Mouse (Mus musculus) hematopoietic stem cell, adult 5-6 weeks (primary cell): ENCODE results near the gene Sptbn2. TPM values are rescaled to one million over a fixed set of nuclear protein-coding genes. Genes with fewer than 3 reads are reported as not detected.

Source experiments
- ATAC-seq, 2 experiments: fragments of 125-278 bp in 1 of 2; replicated peaks in 1 of 2; 2 replicates each; pipeline ENCODE4 v1.8.0; 2016 to 2017; ENCODE audit warnings: inconsistent platforms in 2 of 2, mild to moderate bottlenecking in 2 of 2, moderate number of reproducible peaks in 2 of 2, low read depth in 1 of 2, moderate TSS enrichment in 1 of 2; ENCODE audit not compliant: low FRiP score in 2 of 2, poor library complexity in 2 of 2, severe bottlenecking in 2 of 2, insufficient read depth in 1 of 2, low TSS enrichment in 1 of 2
- total RNA-seq: library from RNA; stranded (forward); fragments of 172-1452, 232-1000 nt; gene quantifications from 2 replicates; pipeline ENCODE4 v1.2.3, GENCODE M21; 2017

Gene Sptbn2
- total RNA-seq, 1 experiment from 2014 or later = 0.20 TPM

DNA sequence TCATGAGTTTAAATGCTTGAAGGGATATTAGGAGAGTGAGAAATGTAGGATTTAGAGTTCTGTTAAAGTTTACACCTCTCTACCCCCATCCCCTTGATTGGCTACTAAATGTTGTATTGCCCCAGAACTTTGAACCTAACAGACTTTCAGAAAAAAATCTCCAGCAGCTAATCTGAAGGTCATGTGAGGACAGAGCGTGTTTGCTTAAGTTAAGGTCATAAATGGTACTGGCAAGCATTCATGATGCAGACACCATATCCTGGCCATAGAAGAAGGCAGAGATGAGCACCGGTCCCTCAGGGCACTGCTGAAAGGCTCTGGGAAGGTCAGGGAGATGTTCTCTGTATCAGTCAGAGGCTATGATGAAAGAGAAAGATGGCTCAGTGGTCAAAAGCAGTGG is 6.3 kb downstream of the Sptbn2 start:
- ATAC-seq = no peak

DNA sequence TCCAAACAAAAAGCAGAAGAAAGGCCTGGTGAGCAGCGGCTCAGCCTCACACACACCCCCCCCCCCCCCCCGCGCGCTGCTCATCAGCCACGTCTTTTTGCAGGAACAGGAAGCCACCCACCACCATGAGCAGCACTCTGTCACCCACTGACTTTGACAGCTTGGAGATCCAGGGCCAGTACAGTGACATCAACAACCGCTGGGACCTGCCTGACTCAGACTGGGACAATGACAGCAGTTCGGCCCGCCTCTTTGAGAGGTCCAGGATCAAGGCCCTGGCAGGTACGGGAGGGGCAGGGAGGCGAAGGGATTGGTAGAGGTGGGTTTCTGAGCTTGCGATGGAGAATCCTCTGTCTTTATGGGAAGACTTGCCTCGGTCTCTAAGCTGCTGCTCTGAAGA is 7.7 kb downstream of the Sptbn2 start:
- ATAC-seq = peak; percentile 33 to 68; a peak in 2 of 4 replicates

DNA sequence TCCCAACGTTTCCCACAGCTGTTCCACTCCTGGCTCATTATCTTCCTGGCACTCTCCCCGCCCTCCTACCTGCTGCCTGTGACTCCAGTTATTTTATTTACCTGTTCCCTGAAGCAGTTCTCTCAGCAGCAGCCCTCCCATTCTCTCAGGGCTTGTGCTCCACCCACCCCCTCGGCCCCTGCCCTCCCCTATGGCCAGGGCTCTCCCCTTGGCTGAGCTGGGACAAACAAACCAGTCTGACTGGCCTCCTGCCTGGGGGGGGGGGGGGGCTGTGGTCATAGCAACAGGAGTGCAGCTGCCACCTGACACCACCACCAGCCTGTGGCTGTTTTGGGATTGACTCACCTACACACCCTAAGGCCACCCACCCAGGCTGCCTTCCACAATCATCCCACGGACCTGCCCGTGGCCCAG is 8.4 kb downstream of the Sptbn2 start:
- ATAC-seq = no peak

GRCm38 (mm10) chr19:4720112-4720511 is 9.1 kb downstream of the Sptbn2 start:
- no peak for ATAC-seq

GRCm38 (mm10) chr19:4720671-4721244 is 9.8 kb downstream of the Sptbn2 start:
- ATAC-seq = no peak

DNA sequence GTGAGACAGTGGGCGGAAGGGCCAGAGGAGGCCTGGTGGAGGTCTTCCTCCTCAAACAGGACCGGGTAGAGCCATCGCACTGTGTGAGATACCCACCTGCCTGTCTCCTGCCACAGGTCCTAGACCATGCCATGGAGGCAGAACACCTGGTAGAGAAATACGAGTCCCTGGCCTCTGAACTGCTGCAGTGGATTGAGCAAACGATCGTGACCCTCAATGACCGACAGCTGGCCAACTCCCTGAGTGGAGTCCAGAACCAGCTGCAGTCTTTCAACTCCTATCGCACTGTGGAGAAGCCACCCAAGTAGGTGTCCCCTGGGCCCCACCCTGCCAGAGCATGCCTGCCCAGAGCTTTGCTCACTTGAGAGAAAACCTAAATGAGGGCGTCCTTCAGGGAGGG is 18.2 kb downstream of the Sptbn2 start:
- ATAC-seq = no peak

DNA sequence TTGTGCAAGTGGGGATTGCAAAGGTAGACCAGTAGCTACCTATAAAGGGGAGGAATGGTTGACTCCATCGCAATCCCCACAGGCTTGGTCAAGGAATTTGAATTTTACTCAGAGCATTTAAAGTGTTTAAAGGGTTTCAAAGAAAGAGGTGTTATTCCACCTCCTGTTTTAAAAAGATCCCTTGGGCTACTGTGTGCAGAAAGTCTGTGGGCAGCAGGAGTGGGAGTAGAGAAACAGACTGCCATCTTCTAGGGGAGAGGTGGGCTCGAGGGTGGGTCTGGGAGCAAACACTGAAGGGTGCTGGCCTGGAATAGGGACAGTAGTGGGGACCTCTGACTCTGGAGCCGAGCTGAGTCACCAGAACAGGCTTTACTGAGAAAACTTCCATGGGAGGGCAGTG is 22.1 kb downstream of the Sptbn2 start:
- no peak for ATAC-seq

DNA sequence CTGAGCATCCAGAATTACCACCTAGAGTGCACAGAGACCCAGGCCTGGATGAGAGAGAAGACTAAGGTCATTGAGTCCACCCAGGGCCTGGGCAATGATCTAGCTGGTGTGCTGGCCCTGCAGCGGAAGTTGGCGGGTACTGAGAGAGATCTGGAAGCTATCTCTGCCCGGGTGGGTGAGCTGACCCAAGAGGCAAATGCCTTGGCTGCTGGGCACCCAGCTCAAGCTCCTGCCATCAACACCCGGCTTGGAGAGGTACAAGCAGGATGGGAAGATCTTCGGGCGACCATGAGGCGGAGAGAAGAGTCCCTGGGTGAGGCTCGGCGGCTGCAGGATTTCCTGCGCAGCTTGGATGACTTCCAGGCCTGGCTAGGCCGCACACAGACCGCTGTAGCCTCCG is 26.9 kb downstream of the Sptbn2 start:
- no peak for ATAC-seq

DNA sequence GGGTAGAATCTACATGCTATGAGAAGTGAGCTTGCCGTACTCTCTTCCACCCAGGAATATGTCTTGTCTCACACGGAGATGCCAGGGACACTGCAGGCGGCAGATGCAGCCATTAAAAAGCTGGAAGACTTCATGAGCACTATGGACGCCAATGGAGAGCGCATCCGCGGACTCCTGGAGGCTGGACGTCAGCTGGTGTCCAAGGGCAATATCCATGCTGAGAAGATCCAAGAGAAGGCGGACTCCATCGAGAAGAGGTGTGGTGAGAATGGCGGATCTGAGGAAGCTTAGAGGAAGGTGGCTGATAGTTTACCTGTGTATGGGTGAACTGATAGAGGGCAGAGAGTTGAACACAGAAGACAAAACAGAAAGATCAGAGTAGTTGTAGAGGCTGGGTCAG is 28.1 kb downstream of the Sptbn2 start:
- ATAC-seq = no peak

DNA sequence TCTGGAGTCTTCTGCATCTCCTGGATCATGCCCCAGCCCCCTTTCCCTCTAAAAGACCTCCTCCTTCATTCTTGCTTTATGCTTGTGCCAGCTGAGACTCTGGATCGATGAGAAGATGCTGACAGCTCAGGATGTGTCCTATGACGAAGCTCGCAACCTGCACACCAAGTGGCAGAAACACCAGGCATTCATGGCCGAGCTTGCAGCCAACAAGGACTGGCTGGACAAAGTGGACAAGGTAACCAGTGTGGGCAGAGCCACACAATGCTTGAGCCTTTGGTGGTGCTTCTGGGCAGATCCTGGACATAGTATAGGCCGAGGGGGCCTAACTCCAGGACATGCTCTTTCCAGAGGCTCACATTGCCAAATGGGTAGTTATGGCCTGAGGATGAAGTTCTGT is 28.8 kb downstream of the Sptbn2 start:
- no peak for ATAC-seq

GRCm38 (mm10) chr19:4741482-4741881 is 30.5 kb downstream of the Sptbn2 start:
- no peak for ATAC-seq

GRCm38 (mm10) chr19:4742229-4742628 is 31.3 kb downstream of the Sptbn2 start:
- no peak for ATAC-seq

GRCm38 (mm10) chr19:4743524-4743923 is 32.6 kb downstream of the Sptbn2 start:
- no peak for ATAC-seq

DNA sequence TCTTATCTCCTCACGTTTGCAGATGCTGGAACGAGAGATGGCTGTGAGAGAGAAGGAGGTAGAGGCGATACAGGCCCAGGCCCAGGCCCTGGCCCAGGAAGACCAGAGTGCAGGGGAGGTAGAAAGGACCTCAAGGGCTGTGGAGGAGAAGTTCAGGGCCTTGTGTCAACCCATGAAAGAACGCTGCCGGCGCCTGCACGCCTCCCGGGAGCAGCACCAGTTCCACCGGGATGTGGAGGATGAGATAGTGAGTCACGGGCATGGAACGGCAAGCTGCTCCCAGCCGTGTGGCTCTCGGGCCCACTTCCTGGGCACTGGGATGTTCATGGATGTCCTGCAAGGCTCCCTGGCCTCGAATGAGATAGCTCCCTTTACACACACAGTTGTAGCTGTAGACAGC is 33.1 kb downstream of the Sptbn2 start:
- ATAC-seq = no peak

GRCm38 (mm10) chr19:4745057-4745456 is 34.1 kb downstream of the Sptbn2 start:
- ATAC-seq = no peak

DNA sequence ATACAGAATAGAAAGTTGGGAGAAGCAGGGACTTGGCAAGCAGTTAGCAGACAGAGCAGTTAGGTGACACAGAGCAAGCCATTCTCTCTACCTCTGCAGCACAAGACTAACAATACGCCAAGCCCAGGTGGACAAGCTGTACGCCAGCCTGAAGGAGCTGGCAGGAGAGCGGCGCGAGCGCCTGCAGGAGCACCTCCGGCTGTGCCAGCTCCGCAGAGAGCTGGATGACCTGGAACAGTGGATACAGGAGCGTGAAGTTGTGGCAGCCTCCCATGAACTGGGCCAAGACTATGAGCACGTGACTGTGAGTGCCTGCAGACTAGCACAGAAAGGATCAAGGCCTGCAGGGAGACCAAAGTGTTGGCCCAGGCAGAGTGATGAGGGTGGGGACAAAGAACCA is 34.7 kb downstream of the Sptbn2 start:
- no peak for ATAC-seq

GRCm38 (mm10) chr19:4746611-4747010 is 35.6 kb downstream of the Sptbn2 start:
- no peak for ATAC-seq

GRCm38 (mm10) chr19:4747631-4748312 is 36.8 kb downstream of the Sptbn2 start:
- no peak for ATAC-seq

- no peak for ATAC-seq
These were observed 37.5 kb downstream of the Sptbn2 start for GRCm38 (mm10) chr19:4748493-4748892.
